Mouse (Mus musculus): ENCODE measurements around the gene Cryl1.
A peak's percentile ranks its signal among the peaks of the same experiment; 100 is the strongest.

Gene Cryl1

DNA sequence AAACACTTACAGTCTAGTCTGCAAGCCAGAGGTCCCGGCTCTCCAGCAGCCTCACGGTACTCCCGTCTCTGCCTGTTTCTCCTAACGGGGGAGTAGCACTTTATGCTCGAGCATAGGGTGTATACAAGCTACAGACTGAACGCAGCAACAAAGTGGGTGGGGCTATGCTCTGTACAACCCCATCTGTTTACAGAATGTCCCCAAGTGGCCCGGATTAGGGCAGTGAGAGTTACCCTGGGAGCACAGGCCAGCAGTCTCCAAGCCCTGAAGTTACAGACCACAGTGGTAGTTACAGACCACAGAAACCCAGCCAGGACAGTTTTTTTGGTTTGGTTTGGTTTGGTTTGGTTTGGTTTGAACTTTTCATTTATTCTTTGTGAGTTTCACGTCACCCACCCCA is 22.3 kb downstream of the Cryl1 start:
- no peak for ATAC-seq (ENCODE audit: insufficient number of reproducible peaks, low FRiP score, low TSS enrichment)

DNA sequence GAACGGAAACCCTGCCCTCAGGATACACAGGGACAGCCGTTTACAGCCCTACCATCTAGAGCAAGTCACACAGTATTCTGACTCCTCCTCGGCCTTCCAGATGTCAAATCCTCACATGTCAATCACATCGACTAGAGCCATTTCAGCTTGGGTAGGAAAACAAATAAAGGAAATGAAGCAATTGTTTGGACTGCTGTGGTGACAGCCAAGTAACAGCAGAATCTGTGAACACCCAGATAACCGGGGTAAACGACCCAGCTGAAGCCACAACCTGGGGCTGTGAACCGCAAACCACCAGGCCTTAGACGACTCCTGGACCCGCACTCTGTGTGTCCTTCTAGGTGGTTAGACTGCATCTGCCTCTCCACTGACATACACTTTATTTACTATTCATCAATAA is 23.1 kb downstream of the Cryl1 start:
- no peak for ATAC-seq (ENCODE audit: insufficient number of reproducible peaks, low FRiP score, low TSS enrichment)

DNA sequence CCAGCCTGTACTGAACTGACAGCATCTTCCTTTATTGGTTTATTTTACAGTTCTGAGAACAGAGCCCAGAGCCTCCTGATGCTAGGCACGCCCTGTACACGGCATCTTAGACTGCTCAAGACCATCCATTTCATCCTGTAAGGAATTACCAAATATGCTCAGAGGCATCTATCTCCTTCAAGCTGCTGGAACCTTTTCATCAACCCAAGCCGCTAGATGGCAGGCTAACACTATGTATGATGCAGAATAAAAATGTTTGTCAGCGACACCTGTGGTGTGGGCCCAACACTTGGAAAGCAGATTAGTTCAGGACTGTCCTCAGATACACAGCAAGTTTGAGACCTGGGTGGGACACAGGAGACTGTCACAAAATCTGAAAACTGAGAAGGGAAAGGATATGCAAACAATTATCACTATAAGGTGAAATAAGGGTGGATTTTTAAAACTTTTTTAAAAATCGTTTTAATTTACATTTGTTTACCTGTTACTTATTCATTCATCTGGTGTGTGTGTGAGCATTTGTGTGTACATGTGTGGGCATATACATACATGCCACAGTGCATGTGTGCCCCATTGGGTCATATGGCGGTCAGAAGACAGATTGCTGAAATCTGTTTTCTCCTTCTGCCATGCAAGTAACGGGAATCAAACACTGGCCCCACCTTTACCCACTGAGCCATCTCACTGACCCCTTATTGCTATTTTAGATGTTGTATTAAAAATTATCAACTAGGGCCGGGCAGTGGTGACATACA is 25.8 kb downstream of the Cryl1 start:
- ATAC-seq (ENCODE audit: insufficient number of reproducible peaks, low FRiP score, low TSS enrichment) = peak; percentile 53; the same call in 1 of the 2 replicates

DNA sequence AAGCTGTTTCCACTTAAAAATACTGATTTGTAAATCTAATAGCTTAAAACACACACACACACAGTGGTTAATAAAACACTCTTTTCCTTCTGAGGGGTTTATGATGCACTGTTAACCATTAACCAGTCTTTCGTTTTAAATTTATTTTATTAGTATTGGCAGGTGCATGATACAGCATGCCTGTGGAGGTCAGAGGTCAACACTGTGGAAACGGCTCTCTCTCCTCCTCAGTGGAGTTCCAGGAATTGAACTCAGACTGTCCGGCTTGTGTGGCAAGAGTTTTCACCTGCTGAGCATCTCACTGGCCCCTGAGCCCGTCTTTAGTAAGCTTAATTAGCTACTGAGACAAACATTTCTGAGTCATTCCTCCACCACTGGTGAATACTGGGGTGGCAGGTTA is 31.0 kb downstream of the Cryl1 start:
- ATAC-seq (ENCODE audit: insufficient number of reproducible peaks, low FRiP score, low TSS enrichment) = no peak

DNA sequence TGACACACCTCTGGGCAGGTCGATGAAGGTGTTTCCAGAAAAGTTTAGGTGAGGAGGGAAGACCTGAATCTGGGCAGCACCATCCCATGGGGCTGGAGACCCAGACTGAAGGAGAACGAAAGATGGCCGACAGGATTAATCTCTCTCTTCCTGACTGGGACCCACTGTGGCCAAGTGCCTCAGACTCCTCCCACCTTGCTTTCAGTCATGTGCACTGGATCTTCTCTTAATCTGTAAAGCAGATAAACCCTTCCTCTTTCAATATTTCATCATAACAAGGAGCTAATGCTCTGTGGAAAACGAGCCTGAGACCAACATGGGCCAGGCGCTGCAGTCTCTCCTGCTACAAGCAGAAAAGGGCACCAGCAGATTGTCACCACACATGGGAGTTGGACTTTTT is 31.6 kb downstream of the Cryl1 start:
- no peak for ATAC-seq (ENCODE audit: insufficient number of reproducible peaks, low FRiP score, low TSS enrichment)

DNA sequence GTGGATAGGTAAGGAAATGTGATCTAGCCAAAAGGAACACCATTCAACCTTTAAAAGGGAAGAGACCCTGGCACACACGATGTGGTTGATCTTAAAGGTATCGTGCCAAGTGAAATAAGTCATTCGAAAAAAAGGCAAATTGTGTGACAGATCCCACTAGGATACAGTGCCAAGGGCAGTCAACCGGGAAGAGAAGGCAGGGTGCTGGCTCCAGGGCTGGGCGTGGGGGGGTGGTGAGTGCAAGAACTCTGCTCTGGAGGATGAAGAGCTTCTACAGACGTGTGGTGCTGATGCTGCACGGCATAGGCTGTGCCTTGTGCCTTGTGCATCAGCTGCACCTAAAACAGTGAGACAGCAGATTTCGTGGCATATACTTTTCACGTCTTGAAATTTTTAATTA is 33.0 kb downstream of the Cryl1 start:
- no peak for ATAC-seq (ENCODE audit: insufficient number of reproducible peaks, low FRiP score, low TSS enrichment)

DNA sequence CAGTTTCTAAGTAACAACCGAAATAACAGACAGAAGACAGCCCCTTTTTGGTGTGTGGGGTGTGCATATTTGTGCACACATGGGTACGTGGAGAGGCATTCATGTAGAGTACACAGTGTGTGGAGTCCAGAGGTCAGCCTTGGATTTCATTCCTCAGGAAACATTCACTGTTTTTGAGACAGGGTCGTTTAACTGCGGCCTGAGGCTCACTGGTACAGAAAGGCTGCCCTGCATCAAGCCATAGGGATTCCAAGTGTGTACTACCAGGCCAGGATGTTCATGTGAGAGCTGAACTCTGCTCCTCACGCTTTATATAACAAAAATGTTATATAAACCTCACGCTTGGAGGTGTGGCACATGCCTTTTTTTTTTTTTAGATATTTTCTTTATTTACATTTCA is 34.5 kb downstream of the Cryl1 start:
- no peak for ATAC-seq (ENCODE audit: insufficient number of reproducible peaks, low FRiP score, low TSS enrichment)

DNA sequence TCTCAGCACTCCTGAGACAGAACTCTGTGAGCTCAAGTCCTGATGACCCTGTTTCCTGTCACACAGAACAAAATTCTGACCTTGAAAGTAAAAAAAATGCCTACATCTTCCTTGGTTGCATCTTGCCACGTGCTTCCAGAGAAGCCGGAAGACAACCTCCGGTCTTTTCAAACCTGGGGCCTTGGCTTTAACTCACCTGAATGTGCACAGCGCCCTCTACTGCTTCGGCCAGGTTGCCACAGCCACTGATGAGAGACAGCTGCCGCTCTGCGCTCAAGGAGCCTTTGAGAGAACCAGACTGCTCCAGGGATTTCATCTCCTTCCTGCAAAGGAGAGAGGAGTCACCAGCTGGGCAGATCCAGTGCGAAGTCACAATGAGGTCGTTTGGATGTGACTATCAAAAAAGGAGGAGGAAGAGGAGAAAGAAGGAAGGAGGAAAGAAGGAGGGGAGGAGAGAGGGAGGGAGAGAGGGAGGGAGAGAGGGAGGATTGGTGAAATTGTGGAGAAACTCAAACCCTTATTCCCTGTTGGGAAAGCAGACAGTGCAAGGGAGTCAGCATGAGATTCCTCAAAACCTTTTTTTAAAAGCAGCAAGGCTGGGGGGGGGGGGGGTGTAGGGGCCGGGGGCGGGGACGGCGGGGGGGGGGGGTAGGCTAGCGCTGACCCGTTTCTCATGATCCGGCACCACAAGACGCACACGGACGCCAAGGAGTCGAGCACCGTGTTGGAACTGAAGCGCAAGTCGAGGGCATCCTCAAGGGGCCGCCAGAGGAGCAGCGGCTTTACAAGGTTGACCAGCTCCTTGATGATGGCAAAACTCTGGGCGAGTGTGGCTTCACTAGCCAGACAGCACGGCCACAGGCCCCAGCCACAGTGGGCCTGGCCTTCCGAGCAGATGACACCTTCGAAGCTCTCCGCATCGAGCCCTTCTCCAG is 35.3 kb downstream of the Cryl1 start:
- peak; percentile 75; the same call in 1 of the 2 replicates for ATAC-seq (ENCODE audit: insufficient number of reproducible peaks, low FRiP score, low TSS enrichment)

DNA sequence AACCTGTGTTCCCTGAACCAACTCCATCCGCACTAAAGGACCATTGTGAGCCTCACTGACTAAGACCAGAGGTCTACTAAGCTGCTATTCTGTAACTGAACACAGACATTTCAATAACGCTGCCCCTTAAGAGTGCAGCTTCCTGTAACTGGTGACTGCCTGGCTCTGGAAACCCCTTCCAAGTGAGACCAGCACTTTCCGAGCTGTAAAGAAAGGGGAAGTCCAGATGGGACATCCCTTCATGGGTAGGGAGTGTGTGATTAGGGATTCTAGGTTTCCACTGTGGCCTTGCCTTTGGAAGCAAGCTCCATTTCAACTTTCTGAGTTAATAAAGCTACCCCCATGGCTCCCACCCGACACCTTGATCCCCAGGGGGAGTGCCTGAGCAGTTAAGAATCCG is 41.3 kb downstream of the Cryl1 start:
- no peak for ATAC-seq (ENCODE audit: insufficient number of reproducible peaks, low FRiP score, low TSS enrichment)

DNA sequence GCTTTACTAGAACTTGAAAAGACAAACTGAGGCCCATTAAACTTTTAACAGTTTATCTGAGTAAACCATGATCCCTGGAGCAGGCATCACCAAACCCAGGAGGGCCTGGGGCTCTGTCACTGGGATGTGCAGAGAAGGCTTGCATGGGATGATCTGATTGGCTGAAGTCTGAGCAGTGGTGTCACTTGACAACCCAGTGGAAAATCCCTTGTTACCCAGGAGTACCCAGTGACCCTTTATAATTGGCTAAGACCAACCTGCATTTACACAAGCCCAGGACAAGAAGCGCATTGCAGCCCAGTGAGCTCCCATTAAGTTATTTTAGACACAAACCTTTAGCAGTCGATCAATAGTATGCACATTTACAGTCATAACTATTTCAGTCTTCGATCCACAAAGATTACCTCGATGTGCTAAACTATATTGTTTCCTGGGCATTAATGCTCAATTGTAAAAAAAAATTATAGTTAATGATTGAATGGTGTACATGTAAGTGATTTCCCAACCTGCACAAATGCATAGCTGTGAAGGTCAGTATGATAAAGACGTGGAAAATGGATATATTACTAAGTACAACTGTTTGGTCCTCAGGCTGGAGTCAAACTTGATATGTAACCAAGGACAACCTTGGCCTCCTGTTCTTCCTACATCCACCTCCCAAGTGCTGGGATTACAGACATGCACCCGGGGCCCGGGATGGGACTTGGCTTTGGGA is 46.7 kb downstream of the Cryl1 start:
- no peak for ATAC-seq (ENCODE audit: insufficient number of reproducible peaks, low FRiP score, low TSS enrichment)

DNA sequence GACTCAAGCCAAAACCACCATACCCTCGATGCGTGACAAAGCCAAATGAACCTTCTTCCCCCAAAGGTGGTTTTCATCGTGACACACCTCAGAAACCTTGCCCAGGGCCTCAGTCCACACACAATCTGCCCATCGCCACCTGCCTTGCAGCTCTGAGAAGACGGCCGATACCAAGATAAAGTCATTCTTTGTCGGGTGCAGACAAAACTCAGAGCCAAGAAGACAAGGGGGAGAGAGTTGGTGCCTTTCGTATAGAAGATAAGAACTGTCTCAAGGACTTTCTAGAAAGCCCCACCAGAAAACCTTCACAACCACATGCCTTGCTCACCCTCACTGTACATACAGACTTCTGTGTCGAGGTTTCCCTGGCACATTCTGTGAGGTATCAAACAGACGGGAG is 48.4 kb downstream of the Cryl1 start:
- no peak for ATAC-seq (ENCODE audit: insufficient number of reproducible peaks, low FRiP score, low TSS enrichment)

DNA sequence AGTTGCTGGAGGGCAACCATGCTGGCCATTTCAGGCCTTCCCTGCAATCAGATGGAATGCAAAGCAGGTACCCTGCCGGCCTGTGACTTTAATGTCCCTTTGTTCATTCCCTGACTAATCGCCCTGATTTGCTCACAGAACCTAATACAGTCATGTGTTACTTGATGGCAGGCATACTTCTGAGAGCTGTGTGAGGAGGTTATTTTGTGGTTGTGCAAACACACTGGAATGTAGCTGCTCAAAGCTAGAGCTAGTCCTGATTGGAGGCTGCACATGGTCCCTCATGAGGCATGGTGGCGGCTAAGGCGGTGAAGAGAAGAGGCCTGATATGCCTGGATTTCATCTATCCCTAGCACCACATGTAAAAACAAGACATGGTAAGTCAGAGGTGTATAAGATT is 50.2 kb downstream of the Cryl1 start:
- ATAC-seq (ENCODE audit: insufficient number of reproducible peaks, low FRiP score, low TSS enrichment) = no peak

DNA sequence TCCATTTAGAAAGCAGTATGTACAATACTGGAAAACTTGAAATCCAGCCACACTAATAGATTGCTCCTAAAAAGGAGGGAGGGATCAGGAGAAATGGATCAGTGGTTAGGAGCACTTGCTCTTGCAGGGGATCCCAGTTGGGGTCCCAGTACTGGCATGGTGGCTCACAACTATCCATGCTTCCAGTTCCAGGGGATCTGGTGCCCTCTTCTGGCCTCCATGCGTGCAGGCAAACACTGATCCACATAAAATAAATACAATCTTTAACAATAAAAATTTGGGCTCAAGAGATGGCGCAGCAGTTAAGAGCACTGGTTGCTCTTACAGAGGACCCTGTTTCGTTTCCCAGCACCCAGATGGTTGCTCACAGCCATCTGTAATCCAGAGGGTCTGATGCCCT is 52.2 kb downstream of the Cryl1 start:
- no peak for ATAC-seq (ENCODE audit: insufficient number of reproducible peaks, low FRiP score, low TSS enrichment)

DNA sequence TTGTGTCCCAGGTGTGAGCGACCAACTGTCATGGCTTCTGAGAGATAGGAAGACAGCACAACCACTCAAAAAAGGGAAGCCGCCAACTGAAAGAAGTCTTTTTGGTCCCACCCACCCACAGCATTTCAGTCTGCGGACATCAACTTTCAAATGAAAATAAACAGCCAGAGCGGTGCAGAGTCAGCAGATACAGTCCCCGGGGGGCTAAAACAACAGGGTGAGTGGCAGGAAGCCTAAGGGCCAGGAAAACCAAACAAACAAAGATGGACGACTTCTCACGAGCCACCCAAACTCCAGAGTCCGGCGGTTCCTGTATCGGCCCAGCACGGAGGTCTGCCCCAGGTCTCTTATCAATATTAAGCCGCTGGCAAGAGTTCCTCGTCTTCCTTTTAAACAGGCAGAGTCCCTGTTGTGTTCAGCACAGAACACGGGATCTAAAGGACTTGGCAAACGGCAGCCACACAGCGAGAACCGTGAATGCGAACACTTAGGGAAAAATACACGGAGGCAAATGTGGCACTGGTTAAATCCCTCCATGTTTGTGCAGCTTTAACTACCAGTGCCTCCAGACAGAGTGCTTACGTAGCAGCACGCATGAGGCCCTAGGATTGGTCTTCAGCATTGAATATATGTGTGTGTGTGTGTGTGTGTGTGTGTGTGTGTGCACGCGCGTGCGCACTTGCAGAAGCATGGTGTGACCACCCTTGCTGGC is 53.4 kb downstream of the Cryl1 start:
- no peak for ATAC-seq (ENCODE audit: insufficient number of reproducible peaks, low FRiP score, low TSS enrichment)

DNA sequence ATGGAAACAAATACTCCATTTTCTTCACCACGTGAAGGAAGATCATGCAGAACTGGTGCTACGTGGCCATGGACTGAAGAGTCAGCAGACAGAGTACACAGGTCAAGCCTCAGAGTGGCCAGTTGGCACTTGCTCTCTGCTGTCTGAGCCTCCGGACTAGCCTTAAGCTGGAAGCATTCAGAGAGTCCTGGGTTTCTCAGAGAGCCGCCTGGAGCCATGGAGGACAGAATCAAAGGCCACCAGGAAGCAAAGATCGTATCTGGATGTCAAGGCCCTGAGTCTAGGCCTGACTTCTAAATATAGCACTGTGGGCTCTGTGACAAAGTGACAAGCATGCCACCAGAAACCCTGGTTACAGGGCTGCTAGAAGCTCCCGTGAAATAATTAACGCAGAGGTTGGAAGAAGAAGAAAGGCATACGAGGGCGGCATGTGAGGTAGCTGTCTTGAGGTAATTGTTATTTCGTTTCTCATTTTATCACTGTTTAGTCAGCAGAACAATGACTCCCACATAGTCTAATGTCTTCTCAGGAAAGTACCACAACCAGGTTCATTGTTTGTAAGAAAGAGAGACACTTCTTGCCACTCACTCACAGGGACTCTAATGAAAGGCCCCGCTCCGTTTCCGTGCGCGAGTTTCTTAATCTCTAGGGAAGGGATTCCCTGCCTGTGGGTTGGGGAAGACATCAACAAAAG is 55.1 kb downstream of the Cryl1 start:
- no peak for ATAC-seq (ENCODE audit: insufficient number of reproducible peaks, low FRiP score, low TSS enrichment)

DNA sequence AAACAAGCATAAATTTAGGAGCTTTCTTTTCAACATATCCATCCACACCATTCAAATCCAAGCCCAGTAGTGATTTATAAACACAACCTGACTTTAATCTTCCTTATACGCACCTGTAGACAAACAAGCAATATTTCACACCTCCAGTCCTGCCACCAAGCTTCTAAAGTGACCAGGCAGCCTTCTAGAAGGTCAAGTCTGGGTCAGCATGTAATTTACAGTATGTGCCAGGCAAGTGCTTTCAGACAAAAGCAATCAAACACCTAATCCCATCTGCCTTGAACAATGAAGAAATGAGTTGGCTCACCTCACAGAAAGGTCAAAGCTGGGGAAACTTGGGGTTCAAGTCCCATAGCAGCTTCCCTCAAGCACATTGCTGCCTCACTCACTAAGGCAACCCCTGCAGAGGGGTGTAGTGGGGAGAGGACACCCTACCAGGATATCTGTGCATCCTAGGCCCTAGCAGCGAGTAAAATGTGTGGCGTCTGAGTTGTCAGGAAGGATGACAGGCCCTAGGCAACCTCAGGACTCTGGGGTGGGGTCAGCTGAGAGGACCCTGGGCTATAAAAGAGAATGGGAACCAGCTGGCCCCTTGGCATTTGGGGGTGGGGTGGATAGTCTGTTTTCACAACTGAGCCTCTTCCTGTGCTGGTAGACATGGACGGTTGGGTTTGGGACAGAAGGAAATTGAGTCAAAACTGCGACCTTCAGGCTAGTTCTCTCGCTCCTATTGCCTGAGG is 55.8 kb downstream of the Cryl1 start:
- no peak for ATAC-seq (ENCODE audit: insufficient number of reproducible peaks, low FRiP score, low TSS enrichment)

DNA sequence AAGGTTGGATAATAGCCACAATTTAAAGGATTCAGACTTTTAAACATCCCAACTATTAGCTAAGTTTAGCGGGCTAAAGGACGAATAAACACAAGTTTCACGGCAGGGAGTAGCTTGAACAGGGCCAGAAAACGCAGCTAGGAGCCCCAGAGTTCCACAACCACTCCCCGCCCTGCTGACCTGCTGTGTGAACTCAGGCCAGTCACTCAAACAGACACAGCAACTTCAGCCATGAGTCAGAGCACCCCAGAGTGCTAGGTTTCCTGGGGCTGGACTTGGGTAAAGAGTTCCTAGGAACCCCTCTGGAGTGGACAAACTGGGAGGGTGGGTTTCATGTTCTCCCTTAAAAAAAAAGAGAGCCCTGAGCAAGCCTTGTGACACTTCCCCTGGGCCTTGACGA is 59.7 kb downstream of the Cryl1 start:
- ATAC-seq (ENCODE audit: insufficient number of reproducible peaks, low FRiP score, low TSS enrichment) = no peak

DNA sequence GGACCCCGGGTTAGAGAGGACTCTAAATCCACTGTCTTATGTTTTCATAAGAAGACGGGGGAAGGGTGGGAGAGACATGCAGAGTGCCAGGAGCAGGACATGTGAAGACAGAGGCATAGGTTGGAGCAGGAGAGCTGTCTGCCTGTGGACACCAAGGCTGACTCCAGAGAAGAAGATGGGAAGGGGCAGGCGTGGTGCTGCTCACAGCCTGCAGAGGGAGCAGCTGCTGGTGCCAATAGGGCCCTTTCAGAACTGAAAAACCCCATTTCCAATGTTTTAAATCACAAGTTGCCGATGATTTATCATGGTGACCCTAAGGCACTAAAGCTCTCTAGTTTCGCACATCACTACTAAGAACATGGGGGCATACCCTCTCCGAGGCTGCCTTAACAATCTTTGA is 63.5 kb downstream of the Cryl1 start:
- no peak for ATAC-seq (ENCODE audit: insufficient number of reproducible peaks, low FRiP score, low TSS enrichment)

DNA sequence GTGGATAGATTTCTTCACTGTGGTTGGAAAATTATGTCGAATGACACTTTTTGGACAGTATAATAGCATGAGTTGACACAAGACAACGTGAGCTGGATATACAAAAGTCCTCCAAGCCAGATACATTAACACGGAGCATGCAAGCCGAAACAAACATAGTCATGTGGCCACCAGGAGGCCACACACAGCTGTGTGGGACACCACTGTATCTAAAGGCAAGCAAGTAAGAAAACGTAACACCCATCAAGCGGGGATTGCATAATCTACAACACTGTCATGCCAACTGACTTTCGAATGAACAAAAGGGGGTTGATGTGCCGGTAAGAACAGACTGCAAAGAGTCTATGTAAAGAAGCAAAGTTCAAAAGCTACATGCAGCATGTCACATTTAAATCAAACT is 65.8 kb downstream of the Cryl1 start:
- ATAC-seq (ENCODE audit: insufficient number of reproducible peaks, low FRiP score, low TSS enrichment) = no peak
